Mouse (Mus musculus) spleen, adult 10 weeks (tissue): ENCODE data around the gene Zmynd8. TPM values are rescaled to one million over a fixed set of nuclear protein-coding genes. Genes with fewer than 3 reads are reported as not detected.

Experiments
- polyA plus RNA-seq: library from polyadenylated mRNA; stranded (reverse); fragments of 350-450 nt; fragmentation: Illumina TruSeq; extraction: RNeasy Lipid Tissue Mini Kit (QIAGEN cat#74804); gene quantifications from one replicate; pipeline ENCODE4 v1.2.3, GENCODE M21; 2015; ENCODE audit warnings: low replicate concordance; ENCODE audit not compliant: insufficient read depth

Zmynd8 gene
- 75.9 TPM for polyA plus RNA-seq

DNA sequence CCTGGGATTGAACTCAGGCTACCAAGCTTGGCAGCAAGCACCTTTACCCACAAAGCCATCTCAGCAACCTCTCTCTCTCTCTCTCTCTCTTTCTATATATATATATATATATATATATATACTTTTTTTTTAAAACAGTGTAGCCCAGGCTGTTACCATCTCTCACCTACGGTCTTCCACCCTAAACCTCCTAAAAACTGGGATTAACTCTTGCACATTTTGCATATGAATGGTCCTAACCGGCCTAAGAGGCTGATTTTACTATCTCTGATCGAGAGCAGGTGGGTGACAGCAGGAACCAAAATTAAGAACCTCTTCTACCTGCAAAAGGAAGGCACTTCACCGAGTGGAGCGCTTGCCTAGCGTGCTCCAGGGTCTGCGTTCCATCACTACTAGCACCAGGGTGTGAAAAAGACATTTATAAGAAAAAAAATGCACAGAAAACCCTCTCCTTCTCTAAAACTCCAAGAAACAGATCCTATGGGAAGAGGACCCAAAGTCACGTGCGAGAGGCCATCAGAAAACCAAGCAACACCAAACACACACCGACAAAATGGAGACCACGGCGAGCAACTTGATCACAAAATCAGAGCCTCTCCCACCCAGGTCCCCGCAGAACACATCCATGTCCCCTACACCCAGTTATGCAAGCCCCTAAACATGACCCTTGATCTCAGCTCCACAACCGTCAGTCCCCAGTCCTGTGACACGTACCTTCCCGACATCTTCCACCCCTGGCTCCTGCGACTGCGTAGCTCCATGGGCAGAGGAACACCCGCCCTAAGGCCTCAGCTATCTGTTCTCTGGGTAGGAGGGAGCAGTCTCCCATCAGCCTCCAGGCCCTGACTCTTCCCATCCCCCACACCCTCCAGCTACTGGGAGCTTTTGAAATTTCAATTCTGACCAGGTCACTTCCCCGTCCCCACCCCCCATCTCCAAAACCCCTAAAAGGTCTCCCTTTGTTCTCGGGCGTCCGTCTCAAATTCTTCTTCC is at the start of gene Zmynd8:
Zmynd8 (minus strand) TSS at position 815 of the 993 bp plus-strand sequence.

Other genes with a start within 250 kb of the Zmynd8 start
- 60.7 TPM for gene Ncoa3, start 93.6 kb upstream of the Zmynd8 start, polyA plus RNA-seq